Mouse (Mus musculus) heart, adult 9 months (tissue): ENCODE results near the gene Sh3pxd2b.

Experiments used
- DNase-seq, 2 experiments: peaks; one replicate each; pipeline ENCODE4 v3.0.0; 2022; ENCODE audit warnings: low spot score in 2 of 2

Sh3pxd2b gene

DNA sequence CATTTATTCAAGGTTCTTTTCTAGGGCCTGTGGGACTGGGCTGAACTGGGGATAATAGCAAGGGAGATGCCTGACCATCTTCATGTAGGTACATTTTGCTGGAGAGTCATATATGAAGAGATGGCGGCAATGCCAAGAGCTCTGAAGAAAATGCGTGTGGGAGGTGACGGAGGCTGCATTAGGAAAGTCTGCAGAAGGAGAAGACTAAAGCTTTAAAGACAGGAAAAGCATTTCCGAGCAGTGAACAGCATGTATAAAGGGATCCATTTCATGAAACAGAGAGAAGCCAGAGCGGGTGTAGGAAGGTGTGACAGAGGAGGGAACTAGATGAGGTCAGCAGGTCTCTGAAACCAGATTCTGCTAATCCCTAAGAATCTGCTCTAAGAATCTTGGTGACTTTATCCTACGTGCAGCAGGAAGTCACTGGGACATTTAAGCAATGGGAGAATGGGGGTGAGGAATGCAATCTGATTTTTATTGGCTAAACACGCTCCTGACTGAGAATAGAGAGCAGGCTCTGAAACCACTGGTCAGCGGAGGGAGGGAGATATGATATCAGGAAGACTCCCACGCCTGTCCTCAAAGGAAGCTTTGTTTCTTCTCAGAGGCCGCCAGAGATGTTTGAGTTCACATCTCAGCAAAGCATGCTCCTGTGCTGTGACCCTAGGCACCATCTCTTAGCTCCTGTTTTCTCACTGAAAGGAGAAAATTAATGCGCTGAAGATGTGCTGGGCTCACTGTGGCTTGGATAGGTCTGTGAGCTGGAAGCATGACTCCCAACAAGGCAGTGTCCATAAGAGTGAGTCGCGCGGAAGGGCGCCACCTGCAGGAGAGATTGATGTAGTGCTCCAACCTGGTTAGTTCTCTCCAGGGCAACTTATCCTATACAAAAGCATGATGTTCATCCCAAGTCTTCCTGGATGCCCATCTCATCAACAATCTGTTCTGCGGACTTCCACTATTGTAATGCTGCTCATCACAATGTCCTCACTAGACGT lies 6.8 kb upstream of the Sh3pxd2b start:
- no peak for DNase-seq

DNA sequence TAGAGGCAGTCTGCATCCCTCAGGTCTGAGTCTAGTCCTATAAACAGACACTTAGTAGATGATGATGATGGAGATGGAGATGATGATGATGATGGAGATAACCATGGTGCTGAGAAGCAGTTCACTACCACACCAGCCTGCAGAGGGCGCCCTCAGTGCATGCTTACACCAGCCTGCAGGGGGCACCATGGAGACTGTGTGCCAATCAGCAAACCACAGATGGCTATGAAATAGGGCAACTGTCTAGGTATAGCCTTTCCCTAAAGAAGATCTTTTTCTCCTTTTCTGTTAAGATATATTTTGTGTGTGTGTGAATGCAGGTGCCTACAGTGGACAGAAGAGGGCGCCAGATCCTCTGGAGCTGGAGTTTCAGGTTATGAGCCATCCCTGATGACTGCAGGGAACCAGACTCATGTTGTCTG lies 4.8 kb upstream of the Sh3pxd2b start:
- no peak for DNase-seq

DNA sequence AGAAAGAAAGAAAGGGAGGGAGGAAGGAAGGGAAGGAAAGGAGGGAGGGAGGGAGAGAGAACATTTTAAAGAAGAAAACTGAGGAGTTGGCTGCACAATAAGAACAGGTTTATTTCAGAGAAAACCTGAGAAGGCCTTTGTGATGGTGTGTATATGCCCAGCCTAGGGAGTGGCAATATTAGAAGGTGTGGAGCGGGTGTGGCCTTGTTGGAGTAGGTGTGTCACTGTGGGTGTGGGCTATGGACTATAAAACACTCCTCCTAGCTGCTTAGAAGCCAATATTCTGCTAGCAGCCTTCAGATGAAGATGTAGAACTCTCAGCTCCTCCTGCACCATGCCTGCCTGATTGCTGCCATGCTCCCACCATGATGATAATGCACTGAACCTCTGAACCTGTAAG lies 4.3 kb upstream of the Sh3pxd2b start:
- DNase-seq = no peak

DNA sequence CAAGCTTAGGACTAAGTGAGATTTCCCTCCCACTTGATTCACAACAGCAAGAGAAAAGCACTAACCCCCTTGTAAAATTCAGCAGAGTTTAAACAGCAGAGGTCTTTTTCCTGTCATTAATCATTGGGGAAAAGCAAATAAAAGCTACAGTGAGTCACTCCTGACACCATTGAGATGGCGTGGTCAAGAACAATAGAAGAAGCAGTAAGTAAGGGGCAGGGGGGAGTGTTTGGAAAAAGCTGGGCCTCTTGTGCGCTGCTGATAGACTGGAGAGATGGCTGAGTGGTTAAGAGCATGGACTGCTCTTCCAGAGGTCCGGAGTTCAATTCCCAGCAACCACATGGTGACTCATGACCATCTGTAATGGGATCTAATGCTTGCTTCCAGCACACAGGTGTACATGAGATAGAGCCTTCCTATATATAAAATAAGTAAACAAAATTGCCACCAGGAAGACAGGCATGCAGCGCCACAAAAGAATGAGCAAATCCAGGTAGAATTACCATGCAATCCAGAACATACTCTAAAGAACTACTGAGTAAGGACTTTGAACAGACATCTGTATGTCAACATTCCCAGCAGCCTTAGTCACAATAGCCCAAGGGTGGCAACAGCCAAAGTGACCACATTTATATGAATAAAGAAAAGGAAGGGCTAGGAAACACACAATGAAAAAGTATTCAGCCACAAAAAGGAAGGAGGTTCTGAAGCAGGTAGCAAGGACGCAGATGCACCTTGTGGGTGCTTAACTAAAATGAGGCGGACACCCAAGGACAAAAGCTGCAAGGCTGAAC lies 1.9 kb upstream of the Sh3pxd2b start:
- no peak for DNase-seq

DNA sequence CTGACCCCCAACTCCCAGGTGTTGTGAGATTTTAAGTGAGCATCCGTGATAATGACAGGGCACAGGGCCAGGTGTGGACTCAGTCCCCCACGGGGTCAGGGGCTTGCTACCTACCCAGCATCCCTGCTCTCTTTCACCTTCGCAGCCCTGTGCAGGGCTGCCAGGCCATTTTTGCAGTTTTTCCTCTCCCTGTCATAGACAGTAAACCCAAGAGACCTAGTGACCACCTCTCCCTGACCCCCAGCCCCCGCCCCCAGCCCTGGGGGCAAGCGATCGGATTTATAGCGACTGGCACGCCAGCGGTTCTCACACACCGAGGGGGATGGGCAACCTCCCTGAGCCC lies 385 bp upstream of the Sh3pxd2b start:
- no peak for DNase-seq

DNA sequence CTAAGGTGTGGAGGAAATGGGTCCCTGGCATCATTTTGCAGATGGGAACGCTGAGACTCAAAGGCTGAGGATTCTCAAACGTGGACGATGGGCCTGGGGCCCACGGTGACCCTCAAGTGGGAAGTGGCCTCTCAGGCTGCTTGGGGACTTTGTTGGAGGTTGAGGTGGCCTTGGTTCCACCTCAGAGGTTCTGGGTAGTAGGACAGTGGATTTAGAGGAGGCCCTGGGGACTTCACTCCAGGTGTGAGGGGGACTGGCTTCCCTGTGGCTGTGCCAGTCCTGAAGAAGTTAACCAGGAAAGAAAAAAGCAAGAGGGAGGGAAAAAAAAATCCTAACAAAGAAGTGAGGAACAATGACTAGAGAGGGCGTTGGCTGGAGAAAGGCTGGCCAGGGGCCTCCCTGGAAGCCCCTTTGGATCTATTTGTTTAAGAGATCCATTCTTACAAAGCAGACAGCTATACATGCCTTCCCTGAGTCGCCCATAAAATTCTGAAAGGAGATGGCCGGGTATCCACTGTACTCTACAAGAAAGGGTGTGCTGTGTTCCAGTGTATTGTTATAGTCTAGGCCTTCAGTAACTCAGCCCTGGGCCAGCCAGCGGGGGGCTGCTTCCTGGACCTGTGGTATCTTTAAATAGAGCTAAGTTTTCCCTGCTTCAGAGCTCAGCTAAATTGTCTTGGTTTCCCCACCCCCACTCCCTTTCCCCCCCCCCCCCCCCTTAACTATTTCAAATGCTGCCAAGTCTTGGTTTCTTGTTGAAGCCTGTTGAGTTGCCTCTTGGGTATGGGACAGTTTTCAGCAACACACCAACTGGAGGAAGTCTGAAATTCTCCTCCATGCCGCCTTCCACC lies 1.0 kb downstream of the Sh3pxd2b start:
- no peak for DNase-seq

DNA sequence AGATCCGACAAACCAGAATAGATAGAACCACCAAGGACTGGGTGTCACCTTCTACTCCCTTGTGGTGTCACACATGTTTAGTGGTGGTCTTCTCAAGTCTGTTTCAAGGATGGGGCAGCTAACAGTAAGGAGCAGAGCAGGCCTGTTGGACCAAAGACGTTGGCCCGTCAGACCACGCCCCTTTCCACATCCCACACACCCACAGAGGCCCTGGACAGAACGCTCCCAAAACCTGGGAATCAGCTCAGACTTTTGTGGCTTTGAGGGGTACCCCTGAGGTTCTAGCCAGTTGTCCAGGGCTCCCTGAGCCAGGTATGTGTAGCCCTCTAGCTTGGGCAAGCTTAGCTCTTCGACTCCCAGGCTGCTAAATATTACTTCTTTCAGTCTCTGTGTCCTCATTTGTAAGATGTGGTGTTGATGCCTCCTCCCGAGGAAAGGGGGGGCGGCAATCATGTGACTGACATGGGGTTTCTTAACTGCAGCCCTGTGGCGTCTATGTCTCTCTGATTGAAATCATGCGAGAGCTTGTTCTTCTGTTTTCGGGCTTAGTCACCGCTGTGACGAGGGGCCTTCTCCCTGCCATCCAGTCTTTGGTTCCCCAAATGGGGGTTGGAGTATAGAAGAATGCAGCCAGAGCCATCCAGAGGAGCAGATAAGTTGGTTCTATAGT lies 1.8 kb downstream of the Sh3pxd2b start:
- peak in 1 of 2 experiments; percentile 49 for DNase-seq

DNA sequence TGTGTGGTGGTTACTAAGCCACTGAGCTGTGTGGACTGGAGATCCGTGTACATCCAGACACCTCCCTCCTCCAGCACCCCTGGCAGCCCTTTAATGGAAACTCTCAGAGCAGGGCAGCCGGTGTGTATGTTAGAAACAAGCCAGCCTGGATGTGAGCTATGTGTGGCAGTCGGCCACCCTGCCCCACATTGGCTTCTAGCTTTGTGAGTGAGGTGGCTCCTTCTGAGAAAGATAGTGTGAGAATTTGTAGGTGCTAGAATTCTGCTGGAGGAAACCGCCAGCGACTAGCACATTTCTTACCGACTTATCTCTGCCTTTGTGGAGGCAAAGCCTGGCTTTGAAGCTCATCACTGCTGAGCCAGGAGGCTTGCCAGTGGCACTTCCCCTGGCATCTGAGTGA lies 5.3 kb downstream of the Sh3pxd2b start:
- DNase-seq = no peak

DNA sequence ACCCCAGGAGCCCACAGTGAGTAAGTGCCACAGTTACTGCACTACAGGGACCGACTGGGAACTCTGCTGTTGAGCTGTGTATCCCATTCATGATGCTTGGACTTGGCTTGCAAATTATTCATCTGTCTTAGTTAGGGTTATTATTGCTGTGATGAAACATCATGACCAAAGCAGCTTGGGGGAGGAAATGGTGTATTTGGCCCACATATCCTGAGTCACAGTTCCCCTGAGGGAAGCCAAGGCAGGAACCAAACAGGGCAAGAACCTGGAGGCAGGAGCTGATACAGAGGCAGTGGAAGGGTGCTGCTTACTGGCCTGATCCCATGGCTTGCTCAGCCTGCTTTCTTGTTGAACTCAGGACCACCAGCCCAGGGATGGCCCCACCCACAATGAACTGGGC lies 7.8 kb downstream of the Sh3pxd2b start:
- DNase-seq = peak in 1 of 2 experiments; percentile 43

DNA sequence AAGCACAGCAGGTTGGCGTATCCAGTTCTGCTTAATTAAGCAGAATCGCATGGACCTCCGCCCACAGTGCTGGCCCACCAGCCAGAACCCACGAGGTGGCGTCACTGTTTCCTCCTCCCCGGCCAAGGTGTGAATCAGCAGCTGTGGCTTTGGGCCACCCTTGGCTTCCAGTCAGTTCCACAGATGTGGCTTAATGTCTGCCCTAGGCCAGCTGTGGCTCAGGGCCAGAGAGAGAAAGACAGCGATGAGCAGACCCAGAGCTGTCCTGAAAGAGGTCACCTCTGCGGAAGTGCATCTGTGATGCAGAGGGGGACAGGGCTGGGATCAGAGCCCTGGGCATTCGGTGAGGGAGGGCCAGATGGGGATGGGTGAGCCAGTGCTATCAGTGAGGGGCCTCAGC lies 10.1 kb downstream of the Sh3pxd2b start:
- peak; percentile 69 to 86 for DNase-seq

DNA sequence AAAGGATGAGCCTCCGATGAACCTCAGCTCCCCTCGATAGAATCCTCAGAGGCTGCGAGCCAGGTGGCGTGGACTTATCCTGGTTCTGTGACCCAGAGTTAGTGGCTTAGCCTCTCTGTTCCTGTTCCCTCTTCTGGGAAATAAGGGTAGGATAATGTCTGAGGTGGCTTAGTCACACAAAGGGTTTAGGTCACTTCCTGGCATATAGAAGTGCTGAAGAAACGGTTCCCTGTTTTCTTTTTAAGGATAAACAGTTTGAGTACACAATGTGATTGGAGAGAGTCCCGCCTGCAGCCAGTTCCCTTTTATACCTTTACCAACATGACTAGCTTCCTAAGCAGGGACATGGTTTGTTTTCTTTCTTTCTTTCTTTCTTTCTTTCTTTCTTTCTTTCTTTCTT lies 10.8 kb downstream of the Sh3pxd2b start:
- DNase-seq = no peak

DNA sequence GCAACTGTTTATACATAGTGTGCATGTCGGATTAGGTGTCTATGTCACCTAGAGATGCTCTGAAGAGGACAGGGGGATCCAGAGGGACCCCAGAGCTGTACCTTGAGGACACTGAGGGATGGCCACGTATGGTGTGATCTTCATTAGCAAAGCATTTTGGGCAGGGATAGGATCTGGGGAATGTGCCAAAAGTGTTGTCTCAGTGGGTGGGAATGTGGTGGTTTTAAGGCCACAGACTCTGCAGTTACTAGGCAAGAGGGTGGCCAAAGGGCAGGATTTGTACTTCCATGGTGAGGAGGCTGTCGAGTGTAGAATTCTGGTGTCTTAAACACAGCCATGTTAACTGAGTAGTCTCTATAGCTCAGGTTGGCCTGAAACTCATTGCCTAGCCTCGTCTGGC lies 11.9 kb downstream of the Sh3pxd2b start:
- no peak for DNase-seq

DNA sequence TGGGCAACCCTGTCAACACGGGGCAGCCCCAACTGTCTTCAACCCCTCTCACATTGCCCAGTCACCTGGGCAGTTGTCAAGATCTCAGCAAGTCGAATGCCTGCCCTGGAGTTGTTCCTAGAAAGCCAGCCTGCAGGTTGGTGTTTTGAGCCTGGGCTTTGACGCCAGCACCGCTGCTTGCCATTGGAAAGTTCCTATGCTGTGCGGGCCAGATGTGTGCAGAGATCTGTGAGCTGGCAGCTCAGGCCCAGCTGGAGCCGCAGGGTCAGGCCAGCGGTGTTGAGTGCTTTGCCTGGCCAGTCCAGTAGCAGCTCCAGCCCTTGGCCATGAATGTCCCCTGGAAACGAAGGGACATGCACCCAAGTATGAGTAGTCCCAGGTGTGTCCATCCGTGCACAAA lies 14.2 kb downstream of the Sh3pxd2b start:
- DNase-seq = no peak

DNA sequence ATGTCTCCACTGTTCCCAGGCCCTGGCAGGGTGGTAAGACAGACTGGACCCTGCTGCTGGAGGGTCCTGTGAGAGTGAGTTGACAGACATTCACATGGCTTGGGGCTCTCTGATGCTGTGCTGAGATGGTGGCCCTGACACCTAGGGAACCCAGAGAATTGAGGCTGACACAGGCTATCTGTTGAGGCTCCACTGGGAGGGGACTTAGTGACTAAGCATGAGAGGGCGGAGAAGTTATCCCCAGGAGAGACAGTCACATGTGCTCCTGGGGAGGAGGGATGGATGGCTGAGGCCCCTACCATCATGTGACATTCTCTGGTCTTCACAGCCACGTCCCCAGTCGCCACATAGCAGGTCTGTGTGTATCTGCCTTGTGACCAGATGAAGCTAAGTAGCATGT lies 15.6 kb downstream of the Sh3pxd2b start:
- DNase-seq = no peak

DNA sequence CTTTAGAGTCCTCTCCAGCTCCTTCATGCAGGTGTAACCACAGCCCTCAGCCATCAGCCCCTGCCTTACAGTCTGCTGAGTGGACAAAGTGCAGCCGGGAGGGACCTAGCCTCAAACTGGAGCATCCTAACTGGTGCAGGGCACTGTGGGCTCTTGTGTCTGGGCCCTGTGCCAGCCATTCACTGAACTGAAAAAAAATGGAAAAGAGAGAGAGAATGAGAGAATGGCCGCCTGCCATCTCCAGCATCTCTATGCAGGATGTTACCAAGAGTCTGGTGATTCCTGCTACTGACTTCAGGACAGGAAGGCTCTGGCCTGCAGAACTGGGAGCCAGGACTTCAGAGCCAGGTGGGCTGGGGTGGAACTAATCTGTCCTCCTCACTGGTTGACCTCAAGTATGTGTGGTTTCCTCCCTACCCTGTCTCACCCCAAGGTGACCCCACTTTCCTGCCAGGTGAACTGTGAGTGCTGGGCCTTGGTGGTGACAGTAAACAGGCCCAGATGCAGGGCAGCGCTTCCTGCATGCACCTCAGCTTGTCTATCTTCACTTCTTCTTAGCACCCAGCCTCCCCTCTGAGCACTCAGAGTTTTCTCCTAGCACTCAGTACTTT lies 16.1 kb downstream of the Sh3pxd2b start:
- no peak for DNase-seq

DNA sequence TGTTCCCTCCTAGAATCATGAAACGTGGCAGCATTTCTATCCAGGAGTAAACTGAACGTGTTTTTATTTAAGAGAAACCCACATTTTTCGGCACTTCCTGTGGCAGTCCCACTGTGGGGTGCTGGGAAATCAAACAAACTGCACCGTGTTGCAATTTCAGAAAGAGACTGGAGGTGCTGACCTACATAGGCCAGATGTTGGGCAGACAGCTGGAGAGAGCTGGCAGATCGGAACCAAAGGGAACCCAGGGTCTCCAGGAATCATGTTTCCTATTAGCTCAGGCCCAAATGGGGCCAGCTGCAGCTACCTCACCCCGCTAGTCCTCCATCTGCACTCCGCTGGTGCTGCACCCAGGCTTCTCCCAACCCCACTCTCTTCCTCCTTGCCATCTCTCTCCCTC lies 16.8 kb downstream of the Sh3pxd2b start:
- peak; percentile 70 to 71 for DNase-seq

DNA sequence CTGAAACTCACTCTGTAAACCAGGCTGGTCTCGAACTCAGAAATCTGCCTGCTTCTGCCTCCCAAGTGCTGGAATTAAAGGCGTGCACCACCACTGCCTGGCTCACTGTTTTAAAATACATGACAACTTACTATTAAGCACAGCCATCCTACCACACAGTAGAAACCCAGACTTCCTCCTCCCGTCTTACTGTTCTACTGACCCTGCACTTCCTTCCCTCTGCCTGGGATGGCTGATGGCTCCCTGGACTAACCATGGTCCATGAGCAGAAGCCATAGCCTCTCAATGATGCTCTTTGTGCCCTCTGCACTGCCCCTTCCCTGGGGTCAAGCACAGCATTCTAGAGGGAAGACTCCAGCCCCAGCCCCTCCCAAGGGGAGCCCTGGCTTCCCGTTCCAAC lies 17.9 kb downstream of the Sh3pxd2b start:
- no peak for DNase-seq

DNA sequence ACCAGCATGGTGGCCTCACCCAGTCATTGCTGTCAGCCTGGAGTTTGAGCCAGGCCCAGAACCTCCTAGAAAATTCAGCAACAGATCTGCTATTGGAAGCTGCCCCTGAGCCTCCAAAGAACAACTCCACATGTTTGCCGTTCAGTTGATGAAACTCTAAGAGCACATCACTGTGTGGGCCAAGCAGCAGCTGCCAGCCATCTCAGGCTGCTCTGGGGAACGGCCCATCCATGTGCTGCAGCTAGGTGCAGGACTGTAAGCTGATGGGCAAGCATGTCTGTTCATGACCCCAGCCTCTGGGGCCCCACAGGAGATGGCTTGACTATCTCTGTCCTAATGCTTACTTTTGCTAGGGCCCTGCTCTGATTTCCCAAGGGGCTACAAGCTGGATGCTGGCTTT lies 19.4 kb downstream of the Sh3pxd2b start:
- peak; percentile 35 to 43 for DNase-seq

DNA sequence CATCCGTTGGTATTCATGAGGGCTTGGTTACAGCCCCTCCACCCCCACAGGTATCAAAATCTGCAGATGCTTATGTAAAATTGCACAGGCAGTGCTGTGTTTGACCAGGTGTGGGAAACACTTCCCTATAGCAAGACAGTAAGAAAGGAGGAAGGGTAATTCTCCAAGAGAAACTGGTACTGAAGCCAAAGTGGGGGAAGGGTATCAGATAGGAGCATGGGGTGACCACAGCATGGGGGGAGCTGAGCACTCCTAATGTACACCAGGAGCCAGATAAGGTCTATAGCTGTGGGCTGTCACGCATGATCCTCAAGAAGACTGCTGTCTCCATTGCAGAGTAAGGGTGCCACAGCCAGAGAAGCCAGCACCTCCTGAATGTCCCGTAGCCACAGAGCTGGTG lies 21.4 kb downstream of the Sh3pxd2b start:
- no peak for DNase-seq

DNA sequence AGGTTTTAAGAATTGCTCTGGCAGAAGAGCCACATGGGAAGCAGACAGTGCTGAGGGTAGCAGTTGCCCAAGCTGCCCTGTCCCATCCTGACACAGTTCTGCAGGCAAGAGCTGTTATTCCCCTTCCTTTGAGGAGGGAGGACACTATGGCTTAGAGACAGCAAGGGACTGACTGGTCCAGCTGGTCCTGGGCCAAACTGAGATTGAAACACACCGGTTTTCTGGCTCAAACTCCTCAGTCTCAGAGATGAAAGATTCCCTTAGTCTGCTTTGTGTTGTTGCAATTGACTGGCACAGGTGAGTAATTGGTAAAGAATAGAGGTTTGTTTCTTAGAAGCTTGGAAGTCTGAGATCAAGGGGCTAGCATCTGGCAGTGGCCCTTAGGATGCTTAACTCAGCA lies 23.3 kb downstream of the Sh3pxd2b start:
- no peak for DNase-seq
